Mouse (Mus musculus): ENCODE measurements at regions not wholly inside any gene's neighbourhood (a gene's known extent, or its start where the extent isn't known, plus 50 kb on each side); places are given as distances from the start of the nearest gene placed in this dataset.

DNA sequence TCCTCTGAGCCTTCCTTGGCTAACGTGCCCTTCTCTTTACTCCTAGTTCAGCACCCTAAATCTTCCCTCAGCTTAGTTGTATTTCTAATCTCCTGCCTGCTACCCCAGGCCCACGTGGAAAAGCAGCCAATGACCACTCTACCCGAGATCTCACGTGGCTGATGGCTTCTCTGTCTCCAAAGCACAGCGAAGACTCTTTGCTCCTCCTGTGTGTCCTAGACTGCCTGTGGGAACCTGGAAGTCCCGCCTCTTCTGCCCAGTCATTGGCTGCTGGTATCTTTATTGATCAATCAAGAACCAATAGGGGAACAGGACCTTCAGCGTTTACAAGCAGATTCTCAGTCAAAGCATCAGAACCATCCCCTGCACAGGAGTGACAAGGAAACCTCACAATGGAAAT lies 54.8 kb downstream of the Gm19935 start:
- DNase-seq (ENCODE audit: low spot score), result no peak

DNA sequence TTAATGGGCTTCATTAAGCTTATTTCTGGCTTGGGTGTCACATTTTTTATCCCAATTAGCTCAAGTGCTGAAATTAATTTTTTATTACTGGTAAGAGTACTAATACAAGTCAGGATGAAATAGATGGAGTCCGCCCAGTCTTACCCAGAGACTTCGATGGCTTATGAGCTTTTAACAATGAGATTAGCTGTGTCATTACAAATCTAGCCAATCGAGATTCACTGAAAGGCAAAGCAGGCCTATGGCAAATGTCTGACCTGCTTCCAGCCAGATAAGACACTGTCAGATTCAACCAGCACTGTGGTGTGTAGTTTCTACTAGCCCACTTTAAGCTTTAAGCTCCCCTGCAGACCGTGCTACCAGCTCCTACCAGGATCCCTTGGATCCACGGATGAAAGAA lies 55.2 kb downstream of the Gm19935 start:
- DNase-seq (ENCODE audit: low spot score), result no peak

DNA sequence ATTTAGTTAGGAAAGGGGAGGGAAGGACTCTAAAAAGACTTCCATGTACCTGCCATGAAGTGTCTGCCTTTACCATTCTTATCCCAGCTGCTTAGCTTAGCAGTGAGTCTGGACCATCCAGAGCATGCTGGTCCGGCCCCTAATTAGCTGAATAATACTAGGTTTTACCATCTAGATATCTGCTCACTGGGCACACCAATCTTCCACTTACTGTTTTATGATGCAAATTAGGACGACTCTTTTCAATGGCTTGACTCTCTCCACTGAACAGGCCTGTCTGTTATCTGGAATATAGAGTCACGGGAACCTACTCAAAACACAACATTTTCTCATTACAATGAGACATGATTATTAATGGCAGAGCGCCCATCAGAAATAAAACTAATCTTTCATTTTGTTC lies 55.7 kb downstream of the Gm19935 start:
- no peak for DNase-seq (ENCODE audit: low spot score)

DNA sequence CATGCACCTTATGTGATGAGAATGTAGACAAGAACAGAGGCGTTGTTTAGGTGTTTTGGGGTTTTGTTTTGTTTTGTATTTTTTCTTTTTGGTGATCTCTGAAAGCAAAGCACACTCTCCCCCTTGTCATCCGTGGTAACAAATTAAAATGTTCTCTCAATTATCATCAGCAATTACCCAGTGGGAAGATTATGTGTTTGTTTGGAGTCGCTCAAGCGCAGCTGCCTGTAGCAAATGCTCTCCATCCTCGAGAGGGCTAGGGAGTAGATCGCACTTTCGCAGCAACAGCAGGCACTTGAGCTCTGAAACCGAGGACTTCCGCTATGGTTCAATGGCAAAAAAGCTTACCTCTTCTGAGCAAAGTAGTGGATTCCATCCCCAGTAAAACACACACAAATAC lies 57.7 kb downstream of the Gm19935 start:
- no peak for DNase-seq (ENCODE audit: low spot score)

DNA sequence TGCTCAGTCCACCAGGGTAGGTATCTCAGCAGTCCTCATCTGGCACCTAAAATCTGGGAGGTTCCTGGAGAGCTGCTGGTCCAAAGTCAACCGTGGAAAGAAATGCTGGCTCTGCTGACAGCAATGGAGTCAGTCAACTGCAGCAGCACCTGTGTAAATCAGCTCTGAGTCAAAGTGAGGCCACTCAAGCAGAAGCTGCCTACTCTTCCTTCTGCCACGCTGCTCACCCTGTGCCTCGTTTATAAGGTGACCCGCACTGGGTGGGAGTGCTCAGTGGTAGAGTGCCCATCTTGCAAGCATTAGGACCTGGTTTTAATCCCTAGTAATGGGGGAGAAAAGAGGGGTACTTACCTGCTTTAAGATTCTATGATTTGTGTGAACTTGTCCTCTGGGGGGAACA lies 62.2 kb downstream of the Gm19935 start:
- no peak for DNase-seq (ENCODE audit: low spot score)

- no peak for DNase-seq (ENCODE audit: low spot score)
Observed at GRCm38 (mm10) chr8:90743546-90743945, 73.6 kb downstream of the Gm19935 start.

DNA sequence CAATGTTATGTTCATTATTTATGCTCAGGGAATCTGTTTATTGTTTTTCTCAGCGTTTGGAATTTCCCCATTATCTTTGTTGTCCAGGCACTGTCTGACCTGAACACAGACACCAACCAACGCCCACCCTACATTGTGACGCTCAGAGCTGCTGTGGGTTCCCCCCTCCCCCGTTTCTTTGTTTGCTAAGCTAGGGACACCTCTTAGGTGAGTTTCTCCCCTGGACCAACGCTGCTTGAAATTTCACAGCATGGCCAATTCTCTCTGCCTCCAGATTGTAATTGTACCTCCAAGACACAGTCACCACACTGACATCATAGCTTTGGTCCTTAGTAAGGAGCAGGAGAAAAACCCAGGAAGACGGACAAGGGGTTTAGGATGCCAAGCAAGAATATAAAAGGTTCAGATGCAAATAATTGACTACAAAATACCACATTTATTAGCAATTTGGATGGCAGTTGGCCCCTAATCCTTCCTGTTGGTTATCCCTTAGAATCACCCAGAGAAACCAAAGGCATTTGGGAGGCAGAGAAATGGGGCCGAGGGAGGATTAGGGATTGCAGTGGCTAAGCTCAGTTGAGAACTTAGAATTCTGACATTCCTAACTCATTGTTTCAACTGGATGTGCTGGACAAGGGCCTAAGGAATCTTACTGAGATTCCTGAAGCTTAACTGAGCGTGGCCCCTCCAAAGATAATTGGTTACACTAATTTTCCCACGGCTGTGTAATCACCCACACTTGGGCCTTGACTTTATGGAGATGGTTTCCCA lies 76.0 kb downstream of the Gm19935 start:
- no peak for DNase-seq (ENCODE audit: low spot score)

- no peak for DNase-seq (ENCODE audit: low spot score)
Observed at GRCm38 (mm10) chr8:90740302-90740962, 76.8 kb downstream of the Gm19935 start.

DNA sequence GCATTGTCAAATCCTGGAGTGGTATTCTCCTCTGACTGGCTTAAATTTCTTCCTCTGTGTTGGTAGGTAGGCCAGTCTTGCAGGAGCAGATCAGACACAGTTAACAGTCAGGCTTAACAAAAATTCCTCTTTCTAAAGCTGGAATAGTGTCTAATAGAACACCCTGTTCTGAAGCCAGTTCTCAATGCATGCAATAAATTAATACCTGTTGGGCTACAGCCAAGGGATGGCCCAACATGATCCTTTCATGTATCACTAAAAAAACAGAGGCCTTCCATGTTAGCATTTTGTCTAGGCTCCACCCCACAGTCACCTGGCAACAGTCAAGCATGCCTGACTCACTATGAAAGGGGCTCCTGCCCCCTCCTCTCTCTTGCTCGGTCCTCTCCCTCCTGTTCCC lies 89.2 kb downstream of the Gm19935 start:
- DNase-seq (ENCODE audit: low spot score), result no peak

- DNase-seq (ENCODE audit: low spot score), result no peak
Observed at GRCm38 (mm10) chr8:90725188-90725587, 92.0 kb downstream of the Gm19935 start.

DNA sequence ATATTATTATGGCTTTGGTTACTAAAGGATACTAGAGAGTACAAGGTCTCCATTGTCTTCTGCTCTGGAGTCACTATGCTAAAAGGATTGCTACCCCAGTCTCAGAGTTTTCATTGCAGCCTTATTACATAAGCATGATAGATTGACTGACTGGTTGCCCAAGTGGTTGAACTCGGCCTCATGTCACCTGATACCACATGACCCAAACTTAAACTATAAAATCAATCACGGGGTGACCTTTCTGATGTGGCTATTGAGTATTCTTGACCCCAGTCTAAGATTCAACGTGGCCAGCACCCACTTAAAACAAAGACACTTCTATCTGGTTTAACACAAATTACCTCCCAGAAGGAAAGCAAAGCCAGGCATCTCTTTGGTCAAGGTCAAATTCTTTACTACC lies 100.8 kb downstream of the Gm19935 start:
- DNase-seq (ENCODE audit: low spot score), result no peak

DNA sequence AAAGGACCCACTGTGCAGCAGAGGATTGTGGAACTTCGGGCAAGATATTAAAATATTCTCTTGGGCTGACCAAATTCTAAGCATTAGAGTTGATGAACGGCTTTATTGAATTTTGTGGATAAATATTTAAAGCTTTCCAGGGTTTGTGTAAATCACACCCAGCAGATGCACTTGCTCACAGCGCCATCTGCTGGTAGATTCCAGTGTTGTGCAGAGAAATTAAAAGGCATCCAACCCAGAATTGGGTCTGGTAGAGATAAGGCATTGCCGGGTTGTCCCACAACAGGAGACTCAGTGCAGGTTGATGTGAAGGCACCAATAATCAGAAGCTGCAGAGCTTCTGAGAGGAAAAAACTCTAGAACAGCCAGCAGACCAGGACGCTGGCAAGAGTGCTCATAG lies 108.7 kb downstream of the Gm19935 start:
- DNase-seq (ENCODE audit: low spot score), result peak; percentile 26

- no peak for DNase-seq (ENCODE audit: low spot score)
Observed at GRCm38 (mm10) chr8:90692516-90692915, 124.7 kb downstream of the Gm19935 start.

DNA sequence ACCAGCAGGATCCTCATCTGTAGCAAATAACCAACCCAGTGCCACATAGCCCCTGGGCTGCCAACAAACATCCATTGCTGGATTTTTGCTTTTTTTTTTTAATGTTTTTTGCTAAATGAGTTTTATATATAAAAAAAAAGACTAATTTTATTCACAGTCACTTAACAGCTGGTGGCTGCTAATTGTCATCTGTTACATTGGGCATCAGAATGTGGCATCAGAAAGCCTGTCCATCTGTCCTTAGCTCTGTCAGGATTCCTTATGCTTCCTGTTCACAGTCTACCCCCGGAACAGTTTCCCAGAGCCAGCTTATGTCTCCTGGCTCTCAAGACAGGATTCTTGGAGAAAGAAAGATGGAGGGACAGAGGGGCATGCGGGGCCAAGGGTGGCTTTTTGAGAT lies 132.1 kb downstream of the Gm19935 start:
- no peak for DNase-seq (ENCODE audit: low spot score)

DNA sequence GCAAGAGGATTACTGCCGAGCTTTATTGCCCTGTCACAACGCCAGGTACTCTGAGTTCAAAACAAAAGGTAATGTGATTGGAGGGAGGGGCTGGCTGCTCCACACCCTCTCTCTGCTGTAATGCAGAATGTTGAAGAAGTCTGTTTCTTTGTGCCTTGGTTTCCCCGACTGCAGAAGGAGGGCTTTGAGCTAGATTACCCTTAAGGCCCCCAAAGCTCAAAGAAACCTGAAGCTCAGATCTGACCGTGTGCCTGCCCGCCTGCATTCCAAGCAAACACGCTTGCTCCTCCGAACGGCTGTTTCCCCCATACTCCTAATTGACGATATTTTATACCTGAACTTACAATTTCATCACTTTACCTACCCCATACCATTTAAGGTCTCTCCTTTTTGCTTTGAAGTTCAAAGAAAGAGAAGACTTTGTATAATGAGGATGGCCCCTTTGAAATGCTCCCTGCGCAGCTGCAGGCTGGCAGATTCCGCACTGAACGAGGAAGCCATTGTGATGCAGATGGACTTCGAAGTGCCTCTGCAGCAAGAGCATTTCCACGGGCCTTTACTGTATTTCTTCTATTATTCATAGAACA lies 146.6 kb downstream of the Gm19935 start:
- DNase-seq (ENCODE audit: low spot score), result no peak

GRCm38 (mm10) chr8:90669396-90669795 lies 147.8 kb downstream of the Gm19935 start:
- no peak for DNase-seq (ENCODE audit: low spot score)

DNA sequence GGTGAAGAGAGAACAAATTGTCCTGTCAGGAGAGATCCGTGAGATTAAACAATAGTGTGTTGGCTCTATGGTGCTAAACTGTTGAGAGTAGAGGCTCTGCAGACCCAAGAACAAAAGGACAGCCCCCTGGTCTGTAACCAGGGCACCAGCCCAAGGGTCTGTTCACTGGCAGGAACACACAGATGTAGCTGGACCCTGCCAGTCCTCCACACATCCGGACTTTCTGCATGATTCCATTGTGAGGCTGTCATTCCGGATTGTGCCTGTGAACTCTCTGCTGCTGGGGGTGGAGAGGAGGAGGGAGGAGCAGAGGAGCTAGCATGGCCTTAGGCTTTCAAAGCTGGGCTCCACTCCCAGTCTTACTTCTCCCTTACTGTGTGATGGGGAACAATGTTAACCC lies 158.1 kb downstream of the Gm19935 start:
- DNase-seq (ENCODE audit: low spot score), result no peak

GRCm38 (mm10) chr8:90657641-90658051 lies 159.5 kb downstream of the Gm19935 start:
- DNase-seq (ENCODE audit: low spot score), result no peak

DNA sequence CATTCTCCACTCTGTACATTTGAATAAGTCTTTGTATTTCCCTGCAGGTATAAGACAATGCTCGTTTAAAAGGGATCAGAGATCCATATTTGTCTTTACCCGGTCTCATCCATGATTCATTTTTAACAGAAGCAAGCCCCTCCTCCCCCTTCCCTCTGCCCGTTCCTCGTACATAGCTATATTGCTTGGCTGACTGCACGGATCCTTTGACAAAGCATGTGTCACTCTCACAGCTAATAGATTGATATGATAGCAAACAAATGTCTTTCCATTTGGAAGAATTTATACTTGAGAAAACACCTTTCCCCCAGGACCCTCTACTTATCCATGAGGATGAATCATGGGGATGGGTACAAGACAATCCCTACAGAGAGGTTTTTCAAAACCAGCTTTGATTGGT lies 160.1 kb downstream of the Gm19935 start:
- DNase-seq (ENCODE audit: low spot score), result no peak

DNA sequence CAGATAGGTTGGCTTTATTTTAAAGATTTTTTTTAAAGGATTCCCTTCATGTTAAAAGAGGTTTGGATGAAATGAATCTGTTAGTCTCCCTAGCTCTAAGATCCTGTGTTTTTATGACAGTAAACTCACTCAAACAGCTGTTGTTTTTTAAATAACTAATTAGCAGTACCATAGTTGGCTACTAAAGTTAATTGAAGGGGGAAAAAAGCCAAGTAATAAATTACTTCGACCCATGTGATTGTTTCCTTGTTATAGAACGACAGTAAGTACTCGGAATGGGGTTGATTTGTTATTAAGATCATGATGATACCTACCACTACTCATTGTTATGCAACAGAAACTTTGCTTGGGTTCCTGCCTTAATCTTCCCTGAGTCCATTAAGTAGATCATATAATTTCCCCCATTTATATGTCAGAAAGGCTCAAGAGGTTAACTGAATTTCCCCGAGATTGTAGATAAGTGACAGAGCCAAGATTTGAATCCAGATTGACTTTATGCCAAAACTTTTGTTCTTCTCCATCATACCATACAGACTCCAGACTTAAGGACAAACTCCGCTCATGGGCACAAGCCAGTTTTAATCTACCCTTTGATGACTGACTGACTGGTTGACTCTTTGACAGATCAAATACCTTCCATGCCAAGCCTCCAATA lies 160.6 kb downstream of the Gm19935 start:
- DNase-seq (ENCODE audit: low spot score), result no peak

DNA sequence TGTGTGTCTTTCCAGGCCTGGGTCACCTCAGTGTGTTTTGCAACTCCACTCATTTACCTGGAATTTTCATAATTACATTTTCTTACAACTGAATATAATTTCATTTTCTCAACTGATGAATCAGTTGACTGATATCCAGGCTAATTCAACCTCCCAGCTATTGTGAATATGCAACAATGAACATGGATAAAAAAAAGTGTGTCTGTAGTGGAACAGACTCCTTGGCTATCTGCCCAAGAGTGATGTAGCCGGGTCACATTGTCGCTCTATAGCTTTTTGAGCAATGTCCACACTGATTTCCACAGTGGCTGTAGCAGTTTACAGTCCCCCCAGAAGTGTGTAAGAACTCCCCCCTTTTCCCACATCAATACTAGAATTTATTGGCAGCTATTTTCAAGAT lies 162.4 kb downstream of the Gm19935 start:
- DNase-seq (ENCODE audit: low spot score), result no peak

- no peak for DNase-seq (ENCODE audit: low spot score)
Observed at GRCm38 (mm10) chr8:90642392-90642791, 174.8 kb downstream of the Gm19935 start.

DNA sequence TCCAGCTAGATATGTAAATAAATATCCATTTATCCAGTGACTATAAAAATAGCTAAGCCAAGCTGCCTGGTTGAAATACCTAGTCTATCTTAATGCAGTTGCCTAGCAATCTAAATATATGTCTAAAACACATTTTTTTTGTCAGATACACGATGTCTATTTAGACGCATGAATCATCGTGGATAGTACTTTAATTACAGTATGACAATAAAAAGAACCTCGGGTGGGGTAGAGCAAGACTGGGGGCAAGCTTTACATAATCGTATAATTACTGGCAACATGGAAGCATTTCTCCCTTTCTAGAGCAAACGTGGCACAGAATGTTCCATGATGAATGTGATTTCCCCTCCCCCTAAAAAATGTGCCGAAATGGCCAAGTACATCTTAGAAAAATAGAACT lies 180.4 kb downstream of the Gm19935 start:
- no peak for DNase-seq (ENCODE audit: low spot score)

Data from MN1 (cell line).